Mouse (Mus musculus) liver, embryonic 16.5 days (tissue): ENCODE measurements around the gene Cstf3. TPM values are rescaled to one million over a fixed set of nuclear protein-coding genes. Genes with fewer than 3 reads are reported as not detected.

Experiments
- ATAC-seq: fragments of 200-750 bp; cut with Nextera tagmentation; 2 replicates; pipeline ENCODE4 v1.8.0; 2017; ENCODE audit warnings: low read depth, mild to moderate bottlenecking, moderate number of reproducible peaks, moderate library complexity
- H3K27ac ChIP-seq: fragments of 300-500 bp; sonication (generic); 2 replicates; pipeline ENCODE4 v1.5.1; 2014; ENCODE audit warnings: mild to moderate bottlenecking, low read length
- H3K27me3 ChIP-seq: fragments of 300-500 bp; sonication (generic); 2 replicates; pipeline ENCODE4 v1.6.1; 2014; ENCODE audit warnings: low read depth, low read length, mixed read lengths; ENCODE audit not compliant: control insufficient read depth, insufficient read depth
- H3K36me3 ChIP-seq: fragments of 300-500 bp; sonication (generic); 2 replicates; pipeline ENCODE4 v1.6.1; 2014; ENCODE audit warnings: mild to moderate bottlenecking; ENCODE audit not compliant: control insufficient read depth, insufficient read depth
- H3K4me1 ChIP-seq: fragments of 300-500 bp; sonication (generic); 2 replicates; pipeline ENCODE4 v1.6.1; 2014; ENCODE audit warnings: low read depth, low read length, mixed read lengths; ENCODE audit not compliant: control insufficient read depth
- H3K4me2 ChIP-seq: fragments of 300-500 bp; sonication (generic); 2 replicates; pipeline ENCODE4 v1.6.1; 2014; ENCODE audit warnings: low read depth, low read length, mixed read lengths
- H3K4me3 ChIP-seq: fragments of 300-500 bp; sonication (generic); 2 replicates; pipeline ENCODE4 v1.5.1; 2014; ENCODE audit warnings: low read depth, mild to moderate bottlenecking, low read length
- H3K9ac ChIP-seq: fragments of 300-500 bp; sonication (generic); 2 replicates; pipeline ENCODE4 v1.6.1; 2014; ENCODE audit warnings: low read depth, low read length
- H3K9me3 ChIP-seq: fragments of 300-500 bp; sonication (generic); replicated peaks from 2 replicates; pipeline ENCODE4 v1.6.1; 2016; ENCODE audit warnings: low read length; ENCODE audit not compliant: control insufficient read depth
- WGBS: fragments of 180-500 bp; shearing (Covaris S2); extraction: QIAGEN DNeasy Blood & Tissue Kit; methylation state at CpG from one replicate; pipeline ENCODE4 v1.1.7; 2014; ENCODE audit not compliant: insufficient replicate concordance; 5-methylcytosine and 5-hydroxymethylcytosine counted together
- polyA plus RNA-seq: library from polyadenylated mRNA; unstranded; fragments of >200 nt; fragmentation: Nextera tagmentation; extraction: Ambion mirVana; gene quantifications from 2 replicates; pipeline ENCODE4 v1.2.1, GENCODE M21; 2015

Cstf3 gene
- polyA plus RNA-seq, 1 experiment from 2014 or later = 21.9 TPM

GRCm38 (mm10) chr2:104663372-104664100, 73.2 kb downstream of the Cstf3 start:
- Histone ChIP-seq H3K27me3 (no peaks in the 10 kb centered on the region), H3K4me1 (no peaks in the 10 kb centered on the region; the same call in 1 of the 2 replicates), H3K9ac (no peak overlapping the region), H3K4me3 (no peak overlapping the region), H3K4me2 (no peak overlapping the region), H3K9me3 (no peaks in the 10 kb centered on the region), H3K36me3 (peaks cover 21% of the 10 kb centered on the region), H3K27ac (peak overlapping the region; percentile 82)
- WGBS = 72% methylated on average over 8 of the region's 8 CpGs
- peak; percentile 86 for ATAC-seq

GRCm38 (mm10) chr2:104669122-104669804, 78.9 kb downstream of the Cstf3 start:
- Histone ChIP-seq H3K4me2 (no peak overlapping the region), H3K36me3 (peaks cover 7% of the 10 kb centered on the region), H3K4me1 (no peaks in the 10 kb centered on the region; the same call in 1 of the 2 replicates), H3K27me3 (no peaks in the 10 kb centered on the region), H3K4me3 (no peak overlapping the region), H3K9ac (no peak overlapping the region), H3K9me3 (no peaks in the 10 kb centered on the region), H3K27ac (no peak overlapping the region)
- WGBS = 66% methylated on average over 6 of the region's 6 CpGs
- ATAC-seq = no peak

- H3K9me3 ChIP-seq = no peaks in the 10 kb centered on the region
- peak; percentile 58; the same call in 1 of the 2 replicates for ATAC-seq
Observed at GRCm38 (mm10) chr2:104671724-104672123, 81.4 kb downstream of the Cstf3 start.

GRCm38 (mm10) chr2:104677326-104677725, 87.0 kb downstream of the Cstf3 start:
- no peak for ATAC-seq
- no peaks in the 10 kb centered on the region for H3K4me1 ChIP-seq
- no peaks in the 10 kb centered on the region for H3K27me3 ChIP-seq
- H3K4me3 ChIP-seq = no peak overlapping the region
- no peak overlapping the region for H3K27ac ChIP-seq
- no peaks in the 10 kb centered on the region for H3K9me3 ChIP-seq
- no peak overlapping the region for H3K4me2 ChIP-seq
- WGBS = 65% methylated on average over 3 of the region's 3 CpGs
- H3K36me3 ChIP-seq = no peaks in the 10 kb centered on the region
- no peak overlapping the region for H3K9ac ChIP-seq

More at GRCm38 (mm10) chr2:104671724-104672123, 81.4 kb downstream of the Cstf3 start:
- Histone ChIP-seq H3K27ac (no peak overlapping the region), H3K4me3 (no peak overlapping the region), H3K4me2 (no peak overlapping the region), H3K4me1 (no peaks in the 10 kb centered on the region; the same call in 1 of the 2 replicates), H3K9ac (no peak overlapping the region), H3K27me3 (no peaks in the 10 kb centered on the region), H3K36me3 (no peaks in the 10 kb centered on the region)

- Histone ChIP-seq H3K9me3 (no peaks in the 10 kb centered on the region), H3K9ac (no peak overlapping the region), H3K4me2 (0 out of 2 replicates have a peak overlapping the region, but pooled peaks have one; percentile 24), H3K36me3 (no peaks in the 10 kb centered on the region), H3K4me1 (peaks cover 4% of the 10 kb centered on the region; the same call in 1 of the 2 replicates), H3K27me3 (no peaks in the 10 kb centered on the region), H3K27ac (no peak overlapping the region), H3K4me3 (no peak overlapping the region)
- WGBS = 59% methylated on average over 4 of the region's 4 CpGs
- ATAC-seq = 0 out of 2 replicates have a peak, but pooled peaks have one; percentile 25
Observed at GRCm38 (mm10) chr2:104684771-104685170, 94.4 kb downstream of the Cstf3 start.

GRCm38 (mm10) chr2:104685418-104685817, 95.1 kb downstream of the Cstf3 start:
- Histone ChIP-seq H3K4me1 (peaks cover 4% of the 10 kb centered on the region; the same call in 1 of the 2 replicates), H3K9me3 (no peaks in the 10 kb centered on the region), H3K9ac (no peak overlapping the region), H3K36me3 (no peaks in the 10 kb centered on the region), H3K27me3 (no peaks in the 10 kb centered on the region), H3K4me3 (no peak overlapping the region), H3K4me2 (0 out of 2 replicates have a peak overlapping the region, but pooled peaks have one; percentile 24), H3K27ac (no peak overlapping the region)
- WGBS = 7% methylated on average over 13 of the region's 13 CpGs
- peak; percentile 69 for ATAC-seq

GRCm38 (mm10) chr2:104687261-104687660, 96.9 kb downstream of the Cstf3 start:
- Histone ChIP-seq H3K9ac (no peak overlapping the region), H3K4me3 (no peak overlapping the region), H3K27ac (no peak overlapping the region), H3K36me3 (no peaks in the 10 kb centered on the region), H3K27me3 (no peaks in the 10 kb centered on the region), H3K4me1 (peaks cover 4% of the 10 kb centered on the region; the same call in 1 of the 2 replicates), H3K4me2 (no peak overlapping the region), H3K9me3 (no peaks in the 10 kb centered on the region)
- no peak for ATAC-seq
- 16% methylated on average over 3 of the region's 3 CpGs for WGBS

GRCm38 (mm10) chr2:104688321-104688720, 98.0 kb downstream of the Cstf3 start:
- no peak overlapping the region for H3K4me3 ChIP-seq
- peak; percentile 66 for ATAC-seq
- H3K27me3 ChIP-seq = no peaks in the 10 kb centered on the region
- H3K4me1 ChIP-seq = peaks cover 4% of the 10 kb centered on the region; the same call in 1 of the 2 replicates
- 39% methylated on average over 3 of the region's 3 CpGs for WGBS
- no peaks in the 10 kb centered on the region for H3K9me3 ChIP-seq
- H3K27ac ChIP-seq = 0 out of 2 replicates have a peak overlapping the region, but pooled peaks have one; percentile 7
- no peak overlapping the region for H3K4me2 ChIP-seq
- no peaks in the 10 kb centered on the region for H3K36me3 ChIP-seq
- no peak overlapping the region for H3K9ac ChIP-seq

- no peak overlapping the region for H3K4me3 ChIP-seq
- no peak overlapping the region for H3K9ac ChIP-seq
- H3K4me2 ChIP-seq = no peak overlapping the region
- peaks cover 4% of the 10 kb centered on the region; the same call in 1 of the 2 replicates for H3K4me1 ChIP-seq
- no peak for ATAC-seq
- no peaks in the 10 kb centered on the region for H3K9me3 ChIP-seq
- 60% methylated on average over 8 of the region's 8 CpGs for WGBS
- 0 out of 2 replicates have a peak overlapping the region, but pooled peaks have one; percentile 7 for H3K27ac ChIP-seq
- H3K27me3 ChIP-seq = no peaks in the 10 kb centered on the region
- no peaks in the 10 kb centered on the region for H3K36me3 ChIP-seq
Observed at GRCm38 (mm10) chr2:104688724-104689123, 98.4 kb downstream of the Cstf3 start.
